Mouse (Mus musculus) CH12.LX (cell line): Measurements from ENCODE around the gene Ift43. TPM values are rescaled to one million over a fixed set of nuclear protein-coding genes. Genes with fewer than 3 reads are reported as not detected.

ENCODE experiments used
- DNase-seq: peaks from one replicate; pipeline ENCODE4 v3.0.0-alpha.2; 2013; ENCODE audit errors: extremely low read depth
- H3K27ac ChIP-seq: 2 replicates; pipeline ENCODE4 v1.5.1; 2012; ENCODE audit warnings: low read depth, mild to moderate bottlenecking, control low read depth, moderate library complexity; ENCODE audit not compliant: insufficient read depth
- H3K27me3 ChIP-seq: replicated peaks from 2 replicates; pipeline ENCODE3; 2012; ENCODE audit warnings: inconsistent platforms
- H3K36me3 ChIP-seq, 2 experiments: replicated peaks in 1 of 2; 2 replicates each; pipeline versions ENCODE3 to v1.6.1; 2012; ENCODE audit warnings: inconsistent platforms in 1 of 2, low read length in 1 of 2, mild to moderate bottlenecking in 1 of 2, mixed read lengths in 1 of 2, moderate library complexity in 1 of 2; ENCODE audit not compliant: control insufficient read depth in 1 of 2, insufficient read depth in 1 of 2
- H3K4me1 ChIP-seq, 2 experiments: 2 replicates each; pipeline ENCODE4 v1.6.1; 2012; ENCODE audit warnings: inconsistent platforms in 1 of 2, moderate library complexity in 1 of 2; ENCODE audit not compliant: insufficient read depth in 2 of 2, control insufficient read depth in 1 of 2
- H3K4me2 ChIP-seq: 2 replicates; pipeline ENCODE4 v1.6.1; 2012; ENCODE audit warnings: low read depth, mild to moderate bottlenecking, control low read depth; ENCODE audit not compliant: poor library complexity, insufficient read depth, severe bottlenecking
- H3K4me3 ChIP-seq, 3 experiments: fragments of 150-350 bp in 1 of 3; sonication (generic) in 1 of 3; replicated peaks in 1 of 3; 2 replicates each; pipeline versions ENCODE3 to v1.5.1; 2011 to 2012; ENCODE audit warnings: low read depth in 2 of 3, low read length in 2 of 3, mild to moderate bottlenecking in 2 of 3, moderate library complexity in 2 of 3, control low read depth in 1 of 3, improper control_type of control experiment in 1 of 3, inconsistent platforms in 1 of 3, mixed read lengths in 1 of 3; ENCODE audit not compliant: poor library complexity in 1 of 3
- H3K79me2 ChIP-seq: replicated peaks from 2 replicates; pipeline ENCODE4 v1.6.1; 2012; ENCODE audit warnings: mild to moderate bottlenecking, moderate library complexity; ENCODE audit not compliant: control insufficient read depth, poor library complexity, insufficient read depth, severe bottlenecking; ENCODE audit errors: extremely low read depth
- H3K9ac ChIP-seq: 2 replicates; pipeline ENCODE4 v1.6.1; 2012; ENCODE audit warnings: low read depth, mild to moderate bottlenecking, control low read depth, moderate library complexity; ENCODE audit not compliant: insufficient read depth
- H3K9me3 ChIP-seq: replicated peaks from 2 replicates; pipeline ENCODE3; 2012; ENCODE audit warnings: low read length, inconsistent platforms, mixed read lengths
- CHD1 ChIP-seq: IDR thresholded peaks from 2 replicates; pipeline ENCODE4 v1.6.1; 2012; ENCODE audit warnings: low read depth, low read length, improper control_type of control experiment, inconsistent platforms
- CHD2 ChIP-seq: IDR thresholded peaks from 2 replicates; pipeline ENCODE4 v1.6.1; 2011; ENCODE audit warnings: low read length, improper control_type of control experiment
- CTCF ChIP-seq, 2 experiments: IDR thresholded peaks in 1 of 2; conservative IDR thresholded peaks in 1 of 2; 2 replicates each; pipeline ENCODE4 v1.5.1; 2011 to 2012; ENCODE audit warnings: low read depth in 2 of 2, low read length in 2 of 2, improper control_type of control experiment in 1 of 2, inconsistent platforms in 1 of 2, mild to moderate bottlenecking in 1 of 2, moderate library complexity in 1 of 2
- E2F4 ChIP-seq: IDR thresholded peaks from 2 replicates; pipeline ENCODE4 v1.6.1; 2011; ENCODE audit warnings: low read depth, low read length, improper control_type of control experiment; ENCODE audit not compliant: insufficient replicate concordance
- ELF1 ChIP-seq: IDR thresholded peaks from 2 replicates; pipeline ENCODE4 v1.6.1; 2014; ENCODE audit warnings: low read depth, mild to moderate bottlenecking, inconsistent platforms, low read length, improper control_type of control experiment
- EP300 ChIP-seq: IDR thresholded peaks from 2 replicates; pipeline ENCODE4 v1.6.1; 2011; ENCODE audit warnings: low read length, improper control_type of control experiment
- ETS1 ChIP-seq: conservative IDR thresholded peaks from 2 replicates; pipeline ENCODE4 v1.6.1; 2012; ENCODE audit warnings: low read depth, mild to moderate bottlenecking, inconsistent platforms, low read length, improper control_type of control experiment, moderate library complexity
- GABPA ChIP-seq: IDR thresholded peaks from 2 replicates; pipeline ENCODE4 v1.6.1; 2012; ENCODE audit warnings: low read depth, low read length, improper control_type of control experiment, inconsistent platforms; ENCODE audit not compliant: insufficient replicate concordance
- HCFC1 ChIP-seq: IDR thresholded peaks from 2 replicates; pipeline ENCODE4 v1.6.1; 2012; ENCODE audit warnings: low read depth, mild to moderate bottlenecking, inconsistent platforms, low read length, improper control_type of control experiment
- IRF4 ChIP-seq: IDR thresholded peaks from 2 replicates; pipeline ENCODE4 v1.6.1; 2014; ENCODE audit warnings: low read depth, mild to moderate bottlenecking, inconsistent platforms, low read length, improper control_type of control experiment
- JUN ChIP-seq: IDR thresholded peaks from 2 replicates; pipeline ENCODE4 v1.6.1; 2011; ENCODE audit warnings: low read depth, mild to moderate bottlenecking, low read length, improper control_type of control experiment, moderate library complexity; ENCODE audit not compliant: insufficient read depth
- JUND ChIP-seq: conservative IDR thresholded peaks from 2 replicates; pipeline ENCODE4 v1.6.1; 2011; ENCODE audit warnings: low read depth, low read length, improper control_type of control experiment
- KAT2A ChIP-seq: IDR thresholded peaks from 2 replicates; pipeline ENCODE4 v1.6.1; 2012; ENCODE audit warnings: low read length, improper control_type of control experiment, inconsistent platforms; ENCODE audit not compliant: insufficient replicate concordance
- MAX ChIP-seq: IDR thresholded peaks from 2 replicates; pipeline ENCODE4 v1.6.1; 2011; ENCODE audit warnings: low read length, improper control_type of control experiment
- MAZ ChIP-seq: IDR thresholded peaks from 2 replicates; pipeline ENCODE4 v1.6.1; 2012; ENCODE audit warnings: low read depth, mild to moderate bottlenecking, inconsistent platforms, low read length, improper control_type of control experiment, moderate library complexity
- MYC ChIP-seq: IDR thresholded peaks from 2 replicates; pipeline ENCODE4 v1.6.1; 2011; ENCODE audit warnings: low read depth, mild to moderate bottlenecking, improper control_type of control experiment, low read length
- NELFE ChIP-seq: IDR thresholded peaks from 2 replicates; pipeline ENCODE4 v1.6.1; 2011; ENCODE audit warnings: low read depth, low read length, improper control_type of control experiment
- NRF1 ChIP-seq: IDR thresholded peaks from 2 replicates; pipeline ENCODE4 v1.6.1; 2014; ENCODE audit warnings: low read depth, mild to moderate bottlenecking, inconsistent platforms, low read length, improper control_type of control experiment, moderate library complexity
- PAX5 ChIP-seq: IDR thresholded peaks from 2 replicates; pipeline ENCODE4 v1.6.1; 2012; ENCODE audit warnings: low read length, inconsistent platforms, mixed read lengths
- POLR2A ChIP-seq: IDR thresholded peaks from 2 replicates; pipeline ENCODE4 v1.6.1; 2011; ENCODE audit warnings: low read depth, mild to moderate bottlenecking, improper control_type of control experiment, low read length
- POLR2AphosphoS2 ChIP-seq: IDR thresholded peaks from 2 replicates; pipeline ENCODE4 v1.6.1; 2011; ENCODE audit warnings: low read depth, low read length, improper control_type of control experiment
- RAD21 ChIP-seq: IDR thresholded peaks from 2 replicates; pipeline ENCODE4 v1.6.1; 2011; ENCODE audit warnings: low read depth, mild to moderate bottlenecking, low read length, improper control_type of control experiment, moderate library complexity
- RCOR1 ChIP-seq: conservative IDR thresholded peaks from 2 replicates; pipeline ENCODE4 v1.6.1; 2012; ENCODE audit warnings: low read depth, mild to moderate bottlenecking, inconsistent platforms, low read length, improper control_type of control experiment
- SIN3A ChIP-seq: IDR thresholded peaks from 2 replicates; pipeline ENCODE4 v1.6.1; 2012; ENCODE audit warnings: low read length, improper control_type of control experiment, inconsistent platforms
- SMC3 ChIP-seq: IDR thresholded peaks from 2 replicates; pipeline ENCODE4 v1.6.1; 2011; ENCODE audit warnings: low read depth, low read length, improper control_type of control experiment
- TCF12 ChIP-seq: IDR thresholded peaks from 2 replicates; pipeline ENCODE4 v1.6.1; 2014; ENCODE audit warnings: low read depth, mild to moderate bottlenecking, inconsistent platforms, low read length, improper control_type of control experiment
- UBTF ChIP-seq: IDR thresholded peaks from 2 replicates; pipeline ENCODE4 v1.6.1; 2012; ENCODE audit warnings: low read depth, mild to moderate bottlenecking, inconsistent platforms, low read length, improper control_type of control experiment, moderate library complexity
- ZC3H11A ChIP-seq: IDR thresholded peaks from 2 replicates; pipeline ENCODE4 v1.6.1; 2012; ENCODE audit warnings: low read depth, mild to moderate bottlenecking, inconsistent platforms, low read length, improper control_type of control experiment
- ZMIZ1 ChIP-seq: IDR thresholded peaks from 2 replicates; pipeline ENCODE4 v1.6.1; 2012; ENCODE audit warnings: low read depth, mild to moderate bottlenecking, inconsistent platforms, low read length, improper control_type of control experiment
- dilution Hi-C: fragments of 300-500 bp; cut with MboI; formaldehyde crosslinking; loops from 2 replicates; pipeline ENCODE4 v1.14.3; 2020; ENCODE audit warnings: low sequenced_read_pairs; ENCODE audit not compliant: extremely low pct_unique_long_range_greater_than_20kb, extremely low pct_ligation_motif_present
- in situ Hi-C: fragments of 300-500 bp; cut with MboI; formaldehyde crosslinking; loops from 3 replicates; pipeline ENCODE4 v1.14.3; 2019; ENCODE audit warnings: low sequenced_read_pairs, low pct_ligation_motif_present, low pct_unique_long_range_greater_than_20kb, mixed read lengths
- polyA plus RNA-seq: library from polyadenylated mRNA; unstranded; fragments of >175 nt; gene quantifications from 2 replicates; pipeline ENCODE4 v1.2.1, GENCODE M21; 2012; ENCODE audit warnings: low read depth; ENCODE audit not compliant: insufficient read length
- total RNA-seq, 2 experiments: library from RNA; depleted of rRNA; stranded (reverse); fragments of 300-350 nt in 1 of 2; fragments of >200 nt in 1 of 2; gene quantifications; 2 replicates each; pipeline ENCODE4 v1.2.3; 2012 to 2014

The Ift43 gene
- total and polyA plus RNA-seq, 3 experiments: 2.0 to 8.6 (median 2.8) TPM

DNA sequence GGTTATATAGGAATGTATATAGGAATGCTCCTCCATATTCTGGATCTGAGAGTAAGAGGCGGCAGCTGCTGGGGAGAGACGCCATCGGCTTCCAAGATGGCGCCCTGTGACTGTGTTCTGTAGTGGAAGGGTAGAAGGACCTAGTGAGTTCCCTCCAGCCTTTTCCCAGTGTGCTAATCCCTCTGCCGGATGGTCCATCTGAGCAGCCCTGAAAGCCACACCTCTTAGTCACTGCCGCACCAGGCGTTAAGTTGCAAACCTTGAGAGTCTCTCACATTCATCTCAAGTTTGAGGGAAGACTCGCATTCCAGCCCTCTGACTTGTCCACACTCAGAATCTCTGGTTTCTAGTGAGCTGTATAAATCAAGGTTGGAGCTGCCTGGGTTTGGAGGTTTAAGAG lies 46.7 kb downstream of the Ift43 start:
- DNase-seq: no peak
- 0 out of 4 replicates have a peak, but pooled peaks cover 0 to 2% of the 10 kb centered on the region in 2 experiments for H3K4me1 ChIP-seq
- H3K27ac ChIP-seq: no peak overlapping the region
- dilution Hi-C loops (no loop called here), in situ Hi-C loops (loop anchor here (25.0 kb wide), 1 partner anchor 483 kb away; no protein-coding TSS in a partner anchor)
- H3K4me3 ChIP-seq: no peak overlapping the region
- no peak overlapping the region for H3K4me2 ChIP-seq
- H3K36me3 ChIP-seq: no peaks in the 10 kb centered on the region
- no peaks in the 10 kb centered on the region for H3K9me3 ChIP-seq
- peaks cover 17% of the 10 kb centered on the region for H3K27me3 ChIP-seq
- H3K79me2 ChIP-seq: no peaks in the 10 kb centered on the region
- no peak overlapping the region for H3K9ac ChIP-seq
- TF ChIP-seq ETS1: no peak
- no peak for TF ChIP-seq RCOR1
- TF ChIP-seq TCF12: no peak
- no peak for TF ChIP-seq IRF4
- no peak for TF ChIP-seq PAX5
- no peak for TF ChIP-seq ZMIZ1
- no peak for TF ChIP-seq E2F4
- TF ChIP-seq JUN: no peak
- no peak for TF ChIP-seq NRF1
- TF ChIP-seq RAD21: no peak
- TF ChIP-seq POLR2A: no peak
- no peak for TF ChIP-seq KAT2A
- TF ChIP-seq CHD1: no peak
- no peak for TF ChIP-seq CHD2
- TF ChIP-seq NELFE: no peak
- TF ChIP-seq ZC3H11A: no peak
- no peak for TF ChIP-seq EP300
- TF ChIP-seq ELF1: no peak

DNA sequence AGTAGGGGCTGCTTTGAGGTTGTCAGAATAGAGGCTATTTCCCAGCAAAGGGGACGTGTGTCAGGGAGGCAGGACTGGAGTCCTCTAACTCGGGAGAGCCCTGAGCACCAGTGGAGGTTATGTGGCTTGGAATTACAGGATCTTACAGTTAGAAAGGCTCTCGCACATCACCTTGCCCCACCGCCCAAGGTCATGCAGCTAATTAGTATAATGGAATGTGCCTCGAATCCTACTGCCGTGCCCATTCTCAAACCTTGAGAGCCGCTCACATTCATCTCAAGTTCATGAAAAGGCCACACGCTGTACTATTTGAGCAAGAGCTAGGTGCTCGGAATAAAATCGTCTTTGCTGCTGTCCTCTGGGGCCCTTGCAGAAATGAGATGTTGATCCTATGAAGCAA lies 47.4 kb downstream of the Ift43 start:
- DNase-seq: no peak
- Histone ChIP-seq H3K36me3 (no peaks in the 10 kb centered on the region), H3K9me3 (no peaks in the 10 kb centered on the region), H3K4me3 (no peak overlapping the region), H3K9ac (no peak overlapping the region), H3K79me2 (no peaks in the 10 kb centered on the region), H3K27me3 (peaks cover 17% of the 10 kb centered on the region), H3K27ac (no peak overlapping the region), H3K4me2 (no peak overlapping the region), H3K4me1 (0 out of 4 replicates have a peak, but pooled peaks cover 0 to 2% of the 10 kb centered on the region in 2 experiments)
- TF ChIP-seq HCFC1: no peak
- TF ChIP-seq GABPA: no peak
- TF ChIP-seq NELFE: no peak
- no peak for TF ChIP-seq POLR2AphosphoS2
- no peak for TF ChIP-seq SMC3
- no peak for TF ChIP-seq CTCF (conservative IDR thresholded peaks at IDR 0.05 in 1 of 2, IDR thresholded peaks at IDR 0.05 in 1 of 2; ENCODE audit: low read depth in 2 of 2, low read length in 2 of 2)
- no peak for TF ChIP-seq UBTF
- no peak for TF ChIP-seq RCOR1
- no peak for TF ChIP-seq MAZ
- TF ChIP-seq POLR2A: no peak
- no peak for TF ChIP-seq RAD21
- no peak for TF ChIP-seq MYC
- TF ChIP-seq KAT2A: no peak
- TF ChIP-seq E2F4: no peak
- TF ChIP-seq ZC3H11A: no peak
- no peak for TF ChIP-seq JUND
- no peak for TF ChIP-seq SIN3A
- TF ChIP-seq MAX: no peak
- dilution Hi-C loops: no loop called here
- in situ Hi-C loops: loop anchor here (5.0 to 25.0 kb wide), 2 partner anchors 273 to 483 kb away; no protein-coding TSS in a partner anchor
